Mouse (Mus musculus) hindbrain, embryonic 16.5 days (tissue): Measurements from ENCODE around the gene Cmtm4. TPM values are rescaled to one million over a fixed set of nuclear protein-coding genes. Genes with fewer than 3 reads are reported as not detected.
A peak's percentile ranks its signal among the peaks of the same experiment; 100 is the strongest.

Experiments
- ATAC-seq: fragments of 200-750 bp; cut with Nextera tagmentation; 2 replicates; pipeline ENCODE4 v1.8.0; 2017; ENCODE audit warnings: moderate TSS enrichment, moderate library complexity
- H3K27ac ChIP-seq: fragments of 300-500 bp; sonication (generic); 2 replicates; pipeline ENCODE4 v1.5.1; 2014; ENCODE audit warnings: low read depth, mild to moderate bottlenecking, control low read depth, low read length, moderate library complexity
- H3K27me3 ChIP-seq: fragments of 300-500 bp; sonication (generic); replicated peaks from 2 replicates; pipeline ENCODE4 v1.6.1; 2014; ENCODE audit warnings: low read length; ENCODE audit not compliant: control insufficient read depth, insufficient read depth
- H3K36me3 ChIP-seq: fragments of 300-500 bp; sonication (generic); 2 replicates; pipeline ENCODE4 v1.6.1; 2014; ENCODE audit warnings: mild to moderate bottlenecking, low read length, moderate library complexity, mixed read lengths; ENCODE audit not compliant: control insufficient read depth, insufficient read depth
- H3K4me1 ChIP-seq: fragments of 300-500 bp; sonication (generic); 2 replicates; pipeline ENCODE4 v1.6.1; 2014; ENCODE audit warnings: low read depth, low read length; ENCODE audit not compliant: control insufficient read depth, insufficient read depth
- H3K4me2 ChIP-seq: fragments of 300-500 bp; sonication (generic); 2 replicates; pipeline ENCODE4 v1.6.1; 2014; ENCODE audit warnings: mild to moderate bottlenecking, low read length, control low read depth, moderate library complexity
- H3K4me3 ChIP-seq: fragments of 300-500 bp; sonication (generic); 2 replicates; pipeline ENCODE4 v1.5.1; 2014; ENCODE audit warnings: mild to moderate bottlenecking, low read length, control low read depth, moderate library complexity
- H3K9ac ChIP-seq: fragments of 300-500 bp; sonication (generic); 2 replicates; pipeline ENCODE4 v1.6.1; 2014; ENCODE audit warnings: low read depth, mild to moderate bottlenecking, control low read depth, low read length, moderate library complexity
- H3K9me3 ChIP-seq: fragments of 300-500 bp; sonication (generic); 2 replicates; pipeline ENCODE4 v1.6.1; 2014; ENCODE audit warnings: mild to moderate bottlenecking, low read length, moderate library complexity; ENCODE audit not compliant: control insufficient read depth
- WGBS: fragments of 180-500 bp; shearing (Covaris S2); extraction: QIAGEN DNeasy Blood & Tissue Kit; methylation state at CpG from one replicate; pipeline ENCODE4 v1.1.7; 2014; 5-methylcytosine and 5-hydroxymethylcytosine counted together
- polyA plus RNA-seq: library from polyadenylated mRNA; unstranded; fragments of >200 nt; fragmentation: Nextera tagmentation; extraction: Ambion mirVana; gene quantifications from 2 replicates; pipeline ENCODE4 v1.2.1, GENCODE M21; 2015

The Cmtm4 gene
- polyA plus RNA-seq, 1 experiment from 2014 or later, result 3.0 TPM

DNA sequence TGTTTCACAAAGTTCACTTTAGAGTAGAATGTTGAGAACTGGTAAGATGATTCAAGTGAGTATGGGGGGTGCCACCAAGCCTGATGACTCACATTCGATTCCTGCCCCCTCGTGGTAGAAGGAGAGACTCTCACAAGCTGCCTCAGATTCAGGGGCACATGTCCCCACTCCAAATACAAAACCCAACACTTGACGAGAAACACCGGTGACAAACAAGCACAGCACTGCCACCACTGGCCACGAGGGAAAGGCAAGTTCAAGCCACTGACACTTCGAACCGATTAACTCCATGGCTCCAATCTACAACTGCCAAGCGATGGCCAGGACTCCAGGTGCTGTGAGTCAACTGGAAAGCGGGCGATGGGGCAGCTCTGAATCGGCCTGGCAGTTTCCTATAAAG is 21.8 kb downstream of the Cmtm4 start:
- H3K4me1 ChIP-seq, result peaks cover 26% of the 10 kb centered on the region
- H3K27ac ChIP-seq, result no peak overlapping the region
- no peaks in the 10 kb centered on the region for H3K36me3 ChIP-seq
- no peak overlapping the region for H3K9ac ChIP-seq
- 71% methylated on average over 11 of the region's 11 CpGs for WGBS
- ATAC-seq, result peak; percentile 9; the same call in 1 of the 2 replicates
- no peaks in the 10 kb centered on the region for H3K27me3 ChIP-seq
- no peaks in the 10 kb centered on the region for H3K9me3 ChIP-seq
- H3K4me2 ChIP-seq, result no peak overlapping the region
- H3K4me3 ChIP-seq, result no peak overlapping the region

DNA sequence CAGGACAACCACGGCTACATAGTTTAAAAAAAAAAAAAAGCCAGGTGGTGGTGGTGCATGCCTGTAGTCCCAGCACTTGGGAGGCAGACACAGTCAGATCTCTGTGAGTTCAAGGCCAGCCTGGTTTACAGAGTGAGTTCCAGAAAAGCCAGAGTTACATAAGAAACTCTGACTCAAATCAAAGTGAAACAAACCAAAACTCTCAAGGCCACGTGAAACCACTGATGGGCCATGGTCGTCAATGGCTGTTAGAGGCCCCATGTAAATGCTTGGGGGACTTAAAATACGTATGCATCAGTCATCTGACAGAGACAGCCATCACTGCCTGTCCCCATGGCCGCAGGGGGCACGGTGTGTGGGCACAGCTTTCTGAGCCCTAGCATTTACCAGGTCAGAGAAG is 24.5 kb downstream of the Cmtm4 start:
- ATAC-seq, result no peak
- 82% methylated on average over 6 of the region's 6 CpGs for WGBS

DNA sequence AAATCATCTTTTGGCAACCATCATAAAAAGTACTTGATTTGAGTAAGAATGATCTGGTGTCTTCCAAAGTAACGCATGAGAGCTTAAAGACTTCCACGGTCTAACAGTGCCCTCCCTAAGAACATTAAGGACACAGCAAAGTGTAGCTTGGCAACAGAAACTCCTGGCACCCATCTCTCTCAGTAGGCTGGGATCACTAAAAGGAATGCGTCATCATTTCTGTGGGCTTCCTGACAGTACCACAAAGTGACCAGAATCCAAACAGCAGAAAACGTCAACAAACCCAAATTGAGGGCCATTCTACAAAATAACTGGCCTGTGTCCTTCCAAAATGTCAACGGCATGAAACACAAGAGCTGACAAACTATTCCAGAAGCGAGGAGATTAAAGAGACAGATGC is 25.5 kb downstream of the Cmtm4 start:
- H3K27me3 ChIP-seq, result no peaks in the 10 kb centered on the region
- peaks cover 26% of the 10 kb centered on the region for H3K4me1 ChIP-seq
- H3K9me3 ChIP-seq, result no peaks in the 10 kb centered on the region
- H3K9ac ChIP-seq, result no peak overlapping the region
- H3K4me3 ChIP-seq, result no peak overlapping the region
- no peak overlapping the region; the same call in 1 of the 2 replicates for H3K27ac ChIP-seq
- WGBS, result 56% methylated on average over 6 of the region's 6 CpGs
- no peaks in the 10 kb centered on the region for H3K36me3 ChIP-seq
- 0 out of 2 replicates have a peak, but pooled peaks have one; percentile 48 for ATAC-seq
- no peak overlapping the region for H3K4me2 ChIP-seq

More for the DNA sequence above, 24.5 kb downstream of the Cmtm4 start:
- Histone ChIP-seq H3K9ac (no peak overlapping the region), H3K36me3 (no peaks in the 10 kb centered on the region), H3K4me3 (no peak overlapping the region), H3K4me2 (no peak overlapping the region), H3K4me1 (peaks cover 36% of the 10 kb centered on the region), H3K27ac (no peak overlapping the region), H3K9me3 (no peaks in the 10 kb centered on the region), H3K27me3 (no peaks in the 10 kb centered on the region)

DNA sequence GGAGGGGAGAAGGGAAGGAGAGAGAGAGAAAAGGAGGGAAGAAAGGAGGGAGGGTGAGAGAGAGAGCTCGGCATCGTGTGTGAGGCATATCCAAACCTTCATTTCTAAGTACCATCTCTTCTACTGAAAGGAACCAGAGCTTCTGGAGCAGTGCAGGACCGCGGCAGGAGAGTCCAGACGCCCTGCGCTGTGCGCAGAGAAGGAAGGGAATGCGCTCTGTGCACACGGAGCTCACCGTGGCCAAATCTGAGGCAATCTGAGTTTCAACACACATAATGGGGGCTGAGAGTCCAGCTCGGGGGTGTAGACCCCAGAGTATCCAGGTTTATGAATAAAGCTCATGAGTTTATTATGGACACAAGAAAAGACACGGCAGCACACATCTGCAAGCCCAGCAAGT is 26.0 kb downstream of the Cmtm4 start:
- no peak overlapping the region for H3K4me2 ChIP-seq
- no peak overlapping the region for H3K4me3 ChIP-seq
- peak overlapping the region; percentile 12; the same call in 1 of the 2 replicates for H3K27ac ChIP-seq
- H3K4me1 ChIP-seq, result peaks cover 21% of the 10 kb centered on the region
- H3K9me3 ChIP-seq, result no peaks in the 10 kb centered on the region
- H3K9ac ChIP-seq, result no peak overlapping the region
- 77% methylated on average over 12 of the region's 12 CpGs for WGBS
- no peaks in the 10 kb centered on the region for H3K27me3 ChIP-seq
- H3K36me3 ChIP-seq, result no peaks in the 10 kb centered on the region
- ATAC-seq, result no peak

DNA sequence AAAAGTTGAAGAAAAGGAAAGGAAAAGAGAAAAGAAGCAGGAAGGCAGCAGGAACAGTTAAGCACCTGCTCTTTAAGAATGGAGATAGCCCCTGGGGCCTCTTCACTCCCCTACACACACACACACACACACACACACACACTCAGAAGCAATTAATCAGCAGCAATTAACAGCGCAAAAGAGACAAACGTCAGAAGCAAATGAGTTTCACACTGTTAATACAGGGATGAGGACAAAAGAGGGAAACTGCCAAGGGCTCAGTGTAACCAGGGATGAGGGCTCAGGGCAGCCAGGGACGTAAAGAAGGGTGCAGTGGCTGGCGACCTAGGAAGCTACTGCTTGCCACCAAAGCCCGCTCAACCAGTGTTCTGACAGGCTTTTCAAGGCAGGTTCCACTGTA is 28.2 kb downstream of the Cmtm4 start:
- 26% methylated on average over 5 of the region's 5 CpGs for WGBS
- ATAC-seq, result 0 out of 2 replicates have a peak, but pooled peaks have one; percentile 35
- peaks cover 16% of the 10 kb centered on the region for H3K4me1 ChIP-seq
- no peak overlapping the region for H3K27ac ChIP-seq
- no peak overlapping the region for H3K4me2 ChIP-seq
- no peaks in the 10 kb centered on the region for H3K9me3 ChIP-seq
- no peaks in the 10 kb centered on the region for H3K36me3 ChIP-seq
- H3K9ac ChIP-seq, result no peak overlapping the region; the same call in 1 of the 2 replicates
- no peaks in the 10 kb centered on the region for H3K27me3 ChIP-seq
- no peak overlapping the region for H3K4me3 ChIP-seq

DNA sequence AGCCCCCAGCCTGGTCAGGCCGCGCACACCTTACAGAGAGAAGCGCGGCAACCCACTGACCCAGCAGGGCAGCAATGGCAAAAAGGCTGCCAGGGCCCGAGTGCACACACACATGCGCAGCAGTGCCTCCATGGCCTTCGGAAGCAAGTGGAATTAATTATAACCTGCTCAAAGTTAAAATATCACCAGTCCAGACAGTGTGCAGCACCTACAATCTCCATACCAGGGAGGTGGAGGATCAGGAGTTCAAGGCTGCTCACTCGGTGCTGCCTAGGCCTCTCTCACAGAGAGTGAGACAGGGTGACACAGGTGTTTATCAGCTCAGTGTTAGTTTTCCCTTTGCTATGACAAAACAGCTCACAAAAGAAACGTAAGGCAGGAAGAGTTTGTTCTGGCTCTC is 29.9 kb downstream of the Cmtm4 start:
- Histone ChIP-seq H3K4me1 (peaks cover 16% of the 10 kb centered on the region), H3K4me3 (no peak overlapping the region), H3K36me3 (no peaks in the 10 kb centered on the region), H3K9me3 (no peaks in the 10 kb centered on the region), H3K27me3 (no peaks in the 10 kb centered on the region), H3K4me2 (no peak overlapping the region), H3K9ac (no peak overlapping the region), H3K27ac (no peak overlapping the region)
- no peak for ATAC-seq
- WGBS, result 91% methylated on average over 9 of the region's 9 CpGs

DNA sequence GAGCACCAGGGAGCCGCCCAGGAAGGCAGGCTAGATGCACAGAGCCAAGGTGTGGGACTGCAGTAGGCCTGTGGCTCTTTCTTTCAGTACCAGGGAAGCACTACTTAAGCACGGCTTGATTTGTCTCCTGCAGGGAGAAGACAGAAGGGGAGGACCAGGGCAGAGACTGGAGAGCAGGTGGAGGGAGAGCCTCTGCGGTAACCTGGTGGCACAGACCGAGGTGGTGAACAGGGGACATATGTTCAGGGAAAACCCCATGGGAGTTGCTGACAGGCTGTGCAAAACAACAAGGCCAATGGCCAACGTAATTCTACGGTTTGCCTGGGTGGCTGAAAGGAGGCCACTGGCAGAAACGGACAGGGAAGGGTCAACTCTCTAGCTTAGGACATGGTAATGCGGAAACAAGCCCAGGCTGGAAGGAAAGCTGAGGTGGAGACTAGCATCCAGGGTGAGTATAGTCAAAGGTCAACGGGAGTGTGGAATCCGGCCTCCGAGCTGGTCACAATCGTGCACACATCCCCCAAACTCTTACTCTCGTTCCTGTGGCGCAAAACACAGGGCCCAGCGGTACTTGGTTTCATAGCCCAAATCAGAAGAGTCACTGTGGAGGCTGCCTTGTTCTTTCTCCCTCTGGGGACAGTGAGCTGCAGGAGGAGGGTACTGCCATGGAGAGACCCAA is 35.7 kb downstream of the Cmtm4 start:
- ATAC-seq, result peak; percentile 31
- Histone ChIP-seq H3K36me3 (peaks cover 4% of the 10 kb centered on the region; the same call in 1 of the 2 replicates), H3K9me3 (no peaks in the 10 kb centered on the region), H3K4me2 (no peak overlapping the region), H3K27me3 (no peaks in the 10 kb centered on the region), H3K27ac (no peak overlapping the region), H3K4me3 (no peak overlapping the region), H3K4me1 (peaks cover 12% of the 10 kb centered on the region; the same call in 1 of the 2 replicates), H3K9ac (no peak overlapping the region)
- WGBS, result 57% methylated on average over 15 of the region's 15 CpGs

DNA sequence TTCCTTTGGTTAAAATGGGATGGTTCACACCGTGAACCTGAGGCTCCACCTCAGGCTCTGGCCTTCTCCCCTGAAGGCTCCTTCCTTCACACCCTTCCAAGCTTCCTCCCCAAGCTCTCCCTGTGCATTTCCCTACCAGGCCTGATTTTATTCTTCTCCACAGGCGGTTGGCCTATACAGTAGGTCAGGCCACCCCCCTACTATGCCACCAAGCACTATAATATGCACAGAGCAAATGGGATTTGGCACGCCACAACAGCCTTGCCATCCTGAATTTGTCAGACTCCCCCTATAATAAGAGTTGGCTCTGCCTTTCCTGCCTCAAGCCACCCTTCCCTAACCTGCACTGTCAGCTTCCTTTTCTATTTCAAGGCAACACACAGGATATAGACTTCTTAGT is 37.0 kb downstream of the Cmtm4 start:
- Histone ChIP-seq H3K36me3 (peaks cover 13% of the 10 kb centered on the region), H3K4me3 (no peak overlapping the region), H3K27ac (no peak overlapping the region), H3K9ac (no peak overlapping the region), H3K4me2 (no peak overlapping the region), H3K4me1 (peaks cover 12% of the 10 kb centered on the region; the same call in 1 of the 2 replicates), H3K9me3 (no peaks in the 10 kb centered on the region), H3K27me3 (no peaks in the 10 kb centered on the region)
- 0 out of 2 replicates have a peak, but pooled peaks have one; percentile 25 for ATAC-seq
- 72% methylated on average over 3 of the region's 3 CpGs for WGBS

DNA sequence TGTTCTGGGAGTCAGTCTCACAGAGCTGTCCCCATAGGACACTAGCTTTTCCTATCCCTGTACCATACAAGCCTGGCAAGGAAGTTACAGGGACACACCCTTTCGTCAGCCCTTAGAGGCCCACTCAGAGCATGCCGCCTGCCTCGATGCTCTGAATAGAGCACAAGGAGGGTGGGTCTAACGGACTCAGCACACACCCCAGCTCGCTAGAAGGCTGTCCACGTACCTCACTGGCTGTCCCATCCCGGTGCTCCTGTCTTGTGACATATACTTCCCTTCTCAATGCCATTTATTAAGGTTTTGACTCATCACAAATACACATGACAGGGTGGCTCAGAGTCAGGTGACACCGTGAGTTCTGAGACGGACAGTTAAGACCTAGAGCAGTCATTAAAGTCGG is 41.1 kb downstream of the Cmtm4 start:
- no peak for ATAC-seq
- no peak overlapping the region for H3K4me2 ChIP-seq
- no peak overlapping the region for H3K27ac ChIP-seq
- no peaks in the 10 kb centered on the region for H3K27me3 ChIP-seq
- no peaks in the 10 kb centered on the region for H3K9me3 ChIP-seq
- no peak overlapping the region for H3K4me3 ChIP-seq
- H3K36me3 ChIP-seq, result peaks cover 16% of the 10 kb centered on the region
- H3K4me1 ChIP-seq, result peaks cover 4% of the 10 kb centered on the region; the same call in 1 of the 2 replicates
- WGBS, result 92% methylated on average over 10 of the region's 10 CpGs
- H3K9ac ChIP-seq, result no peak overlapping the region
